Mouse (Mus musculus) heart, adult 18-20 months (tissue): ENCODE results near the gene Apcs. TPM values are rescaled to one million over a fixed set of nuclear protein-coding genes. Genes with fewer than 3 reads are reported as not detected.

Source experiments
- DNase-seq, 2 experiments: peaks; one replicate each; pipeline ENCODE4 v3.0.0; 2021 to 2022; ENCODE audit warnings: mixed read lengths in 1 of 2
- long read RNA-seq, 2 experiments: library from polyadenylated mRNA; stranded (forward); transcript quantifications; one replicate each; pipeline ENCODE4 v2.0.0; 2021
- total RNA-seq, 2 experiments: library from RNA; stranded (reverse); gene quantifications; 2 replicates each; pipeline ENCODE4 v1.2.3; 2021

The Apcs gene
- total RNA-seq, result not detected
- long read RNA-seq, experiment 1, result 0 reads
- long read RNA-seq, experiment 2, result 0 reads

GRCm38 (mm10) chr1:172894777-172895357, at the start of gene Apcs:
TSS of gene Apcs (minus strand) at chr1:172895041.
- no peak for DNase-seq

- DNase-seq, result no peak
Measured at GRCm38 (mm10) chr1:172932197-172932596, 37.4 kb upstream of the Apcs start.

- DNase-seq, result no peak
Measured at GRCm38 (mm10) chr1:172918450-172918849, 23.6 kb upstream of the Apcs start.

- DNase-seq, result no peak
Measured at GRCm38 (mm10) chr1:172917115-172917514, 22.3 kb upstream of the Apcs start.

GRCm38 (mm10) chr1:172903313-172903712, 8.5 kb upstream of the Apcs start:
- no peak for DNase-seq

- no peak for DNase-seq
Measured at GRCm38 (mm10) chr1:172895435-172895834, 594 bp upstream of the Apcs start.

- DNase-seq, result no peak
Measured at GRCm38 (mm10) chr1:172876675-172877074, 18.2 kb downstream of the Apcs start.

GRCm38 (mm10) chr1:172875265-172875664, 19.6 kb downstream of the Apcs start:
- DNase-seq, result no peak

- DNase-seq, result no peak
Measured at GRCm38 (mm10) chr1:172848171-172848570, 46.7 kb downstream of the Apcs start.

GRCm38 (mm10) chr1:172847044-172847761, 47.6 kb downstream of the Apcs start:
- no peak for DNase-seq

Other genes starting within 250 kb of the Apcs start
- under 1 TPM in 1 of 2 experiments, not detected in 1; 0.33 TPM for gene Crp, start 197.0 kb downstream of the Apcs start, total RNA-seq
- not detected for gene Olfr16, start 55.4 kb upstream of the Apcs start, total RNA-seq
- gene Olfr1408, start 242.3 kb upstream of the Apcs start, total RNA-seq, result not detected